In genomic region chr7:48226114-48226513, GRCm38 (mm10) we compare ENCODE assay signal across 25 mouse cellular contexts. TPM values are rescaled to one million over a fixed set of nuclear protein-coding genes. Genes with fewer than 3 reads are reported as not detected.
"Had no signal": no experiment of that assay in that cellular context is flagged by ENCODE, and none has a peak within 500 bp of the region (broad histone marks: within the 10 kb centered on the region; RNA-seq: fewer than 3 reads in every experiment).

No protein-coding gene starts in this region.

- H3K4me1 ChIP-seq: neural tube, embryonic 13.5 days; neural tube, embryonic 15.5 days; stomach, embryonic 15.5 days had no signal

- DNase-seq: retina, postnatal 1 day; right cerebral cortex, adult 18-20 months; right cerebral cortex, postnatal 14 days; right cerebral cortex, postnatal 25 days; right cerebral cortex, postnatal 4 days; spleen, adult 18-20 months; thymus, adult 18-20 months; thymus, adult 2 months; thymus, postnatal 14 days; thymus, postnatal 25 days; thymus, postnatal 36 days; thymus, postnatal 4 days had no signal

- H3K27ac ChIP-seq: neural tube, embryonic 13.5 days; neural tube, embryonic 15.5 days; stomach, embryonic 15.5 days; stomach, postnatal 0 days had no signal

- H3K27me3 ChIP-seq: neural tube, embryonic 13.5 days; neural tube, embryonic 15.5 days; stomach, embryonic 15.5 days had no signal

- H3K4me3 ChIP-seq: neural tube, embryonic 13.5 days; neural tube, embryonic 15.5 days; stomach, embryonic 15.5 days had no signal

- H3K9me3 ChIP-seq: stomach, embryonic 15.5 days had no signal

- H3K9ac ChIP-seq: neural tube, embryonic 13.5 days; neural tube, embryonic 15.5 days; stomach, embryonic 15.5 days had no signal

- H3K36me3 ChIP-seq: neural tube, embryonic 13.5 days; neural tube, embryonic 15.5 days; stomach, embryonic 15.5 days had no signal

RNA-seq across cellular contexts. Expression of gene Mrgprb4, which starts 27.0 kb away (rescaled TPM):
- total RNA-seq: neutrophil, adult 5-6 weeks had no signal
- polyA plus RNA-seq: neural tube, embryonic 13.5 days; neural tube, embryonic 14.5 days; neural tube, embryonic 15.5 days; small intestine, adult 2 months; spleen, adult 2 months; stomach, embryonic 14.5 days; stomach, embryonic 15.5 days; stomach, embryonic 16.5 days; stomach, postnatal 0 days; testis, adult 2 months; thymus, adult 2 months; thymus, postnatal 0 days; urinary bladder, adult 2 months had no signal

RNA-seq across cellular contexts. Expression of gene Mrgprb5, which starts 57.3 kb away (rescaled TPM):
- total RNA-seq: neutrophil, adult 5-6 weeks had no signal
- polyA plus RNA-seq: neural tube, embryonic 13.5 days; neural tube, embryonic 14.5 days; neural tube, embryonic 15.5 days; small intestine, adult 2 months; spleen, adult 2 months; stomach, embryonic 14.5 days; stomach, embryonic 15.5 days; stomach, embryonic 16.5 days; stomach, postnatal 0 days; testis, adult 2 months; thymus, adult 2 months; thymus, postnatal 0 days; urinary bladder, adult 2 months had no signal
